Mouse (Mus musculus) bone marrow, adult 2 months (tissue): ENCODE measurements around the gene Ptk6. TPM values are rescaled to one million over a fixed set of nuclear protein-coding genes. Genes with fewer than 3 reads are reported as not detected.

Experiments used
- H3K27ac ChIP-seq: fragments of 200-500 bp; 2 replicates; pipeline ENCODE4 v1.5.1; 2012; ENCODE audit warnings: low read depth, mild to moderate bottlenecking, control low read depth, inconsistent platforms, low read length; ENCODE audit not compliant: control insufficient read depth, poor library complexity, insufficient read depth
- H3K4me1 ChIP-seq: fragments of 200-500 bp; 2 replicates; pipeline ENCODE4 v1.6.1; 2011; ENCODE audit warnings: low read length; ENCODE audit not compliant: control insufficient read depth, insufficient read depth
- H3K4me3 ChIP-seq: fragments of 200-500 bp; replicated peaks from 2 replicates; pipeline ENCODE3; 2011; ENCODE audit warnings: mild to moderate bottlenecking, low read depth, low read length, control low read depth; ENCODE audit not compliant: control insufficient read depth
- CTCF ChIP-seq: fragments of 200-500 bp; IDR thresholded peaks from 2 replicates; pipeline ENCODE4 v1.5.1; 2011; ENCODE audit warnings: low read length, control low read depth; ENCODE audit not compliant: control insufficient read depth, insufficient read depth
- POLR2A ChIP-seq: fragments of 200-500 bp; IDR thresholded peaks from 2 replicates; pipeline ENCODE4 v1.6.1; 2011; ENCODE audit warnings: low read depth, mild to moderate bottlenecking, control low read depth, low read length, borderline replicate concordance; ENCODE audit not compliant: control insufficient read depth
- WGBS: fragments of 180-500 bp; shearing (Covaris S2); methylation state at CpG from one replicate; pipeline ENCODE4 v1.1.7; 2018; 5-methylcytosine and 5-hydroxymethylcytosine counted together
- polyA plus RNA-seq: library from polyadenylated mRNA; stranded (reverse); fragments of >200 nt; gene quantifications from 2 replicates; pipeline ENCODE4 v1.2.4, GENCODE M21; 2011; ENCODE audit warnings: low replicate concordance; ENCODE audit not compliant: missing spikeins, insufficient read depth, insufficient read length

Ptk6 gene
- polyA plus RNA-seq, 1 experiment = not detected

DNA sequence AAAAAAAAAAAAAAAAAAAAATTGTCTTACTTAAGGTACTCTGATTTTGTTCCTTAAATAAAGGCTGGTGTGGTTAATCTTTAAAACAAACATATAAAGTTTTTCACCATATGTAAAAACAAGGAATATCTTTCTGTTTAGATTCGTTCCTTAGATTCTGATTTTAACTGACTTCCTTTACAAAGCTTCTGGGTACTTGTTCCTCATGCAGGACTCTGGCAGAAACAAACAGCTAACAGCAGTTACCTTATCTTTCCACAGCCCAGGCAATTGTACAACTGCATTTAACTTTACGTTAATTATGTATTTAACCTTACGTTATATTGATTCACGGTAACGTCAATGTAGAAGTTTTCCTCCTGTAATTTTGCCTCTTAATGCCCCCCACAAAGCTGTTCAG lies 36.1 kb downstream of the Ptk6 start:
- WGBS = 56% methylated on average over 5 of the region's 5 CpGs
- Histone ChIP-seq H3K4me3 (no peak overlapping the region), H3K27ac (no peak overlapping the region), H3K4me1 (no peaks in the 10 kb centered on the region)
- no peak for TF ChIP-seq CTCF
- no peak for TF ChIP-seq POLR2A

DNA sequence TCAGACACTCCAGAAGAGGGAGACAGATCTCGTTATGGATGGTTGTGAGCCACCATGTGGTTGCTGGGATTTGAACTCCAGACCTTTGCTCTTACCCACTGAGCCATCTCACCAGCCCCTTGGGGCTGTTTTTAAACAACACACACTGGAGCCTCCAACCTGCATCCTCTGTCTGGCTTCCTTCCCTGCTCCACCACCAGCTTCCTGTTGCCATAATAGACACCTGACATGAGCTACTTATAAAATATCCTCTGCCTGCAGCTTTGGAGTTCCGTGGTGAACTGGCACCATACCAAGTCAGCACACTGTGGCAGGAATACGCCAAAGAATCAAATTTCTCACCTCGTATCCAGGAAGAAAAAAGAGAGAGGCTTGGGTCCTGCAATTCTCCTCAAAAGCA lies 41.8 kb downstream of the Ptk6 start:
- 22% methylated on average over 4 of the region's 4 CpGs for WGBS
- no peaks in the 10 kb centered on the region for H3K4me1 ChIP-seq
- no peak overlapping the region for H3K27ac ChIP-seq
- TF ChIP-seq POLR2A = no peak
- TF ChIP-seq CTCF = no peak
- H3K4me3 ChIP-seq = no peak overlapping the region

DNA sequence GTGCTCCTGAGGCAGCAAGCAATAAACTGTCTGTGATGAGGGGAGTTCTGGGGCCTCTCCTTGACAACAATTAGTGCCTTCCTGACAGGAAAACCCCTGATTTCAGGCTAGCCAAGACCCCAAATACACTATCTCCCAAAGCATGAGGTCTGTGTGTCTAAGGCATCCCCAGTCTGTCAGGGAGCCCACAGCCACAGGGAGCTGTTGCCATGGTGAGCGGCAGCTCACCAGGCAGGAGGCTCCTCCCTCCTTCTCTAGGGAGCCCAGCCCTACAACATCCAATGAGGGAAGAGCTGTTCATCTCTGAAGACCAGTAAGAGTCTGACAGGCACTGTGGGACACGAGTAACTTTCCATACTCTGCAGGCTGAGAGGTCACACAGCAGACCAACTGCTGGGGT lies 42.8 kb downstream of the Ptk6 start:
- TF ChIP-seq POLR2A = no peak
- TF ChIP-seq CTCF = no peak
- Histone ChIP-seq H3K4me3 (no peak overlapping the region), H3K4me1 (no peaks in the 10 kb centered on the region), H3K27ac (no peak overlapping the region)
- 43% methylated on average over 2 of the region's 2 CpGs for WGBS

DNA sequence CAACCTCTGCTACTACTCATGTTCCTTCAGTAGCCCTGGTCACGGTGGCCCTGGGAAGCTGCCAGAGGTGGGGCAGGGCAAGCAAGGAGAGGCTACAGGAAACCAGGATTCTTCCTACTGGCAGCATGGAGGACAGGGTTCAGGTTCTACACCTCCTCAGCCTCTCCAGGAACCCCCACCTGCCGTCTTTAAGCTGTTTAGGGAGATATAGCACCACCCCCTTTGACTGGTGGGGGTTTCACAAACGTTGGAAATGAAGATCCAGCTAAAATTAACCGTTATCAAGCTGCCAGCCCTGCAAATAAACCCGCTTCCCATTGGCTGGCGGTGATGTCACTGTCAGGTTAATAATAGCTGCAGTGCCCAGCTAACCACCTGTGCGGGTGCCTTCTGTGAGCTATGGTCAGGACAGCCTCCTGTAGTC lies 43.5 kb downstream of the Ptk6 start:
- no peak overlapping the region for H3K4me3 ChIP-seq
- H3K4me1 ChIP-seq = no peaks in the 10 kb centered on the region
- H3K27ac ChIP-seq = no peak overlapping the region
- 52% methylated on average over 7 of the region's 7 CpGs for WGBS
- TF ChIP-seq POLR2A (no peak), CTCF (no peak)

DNA sequence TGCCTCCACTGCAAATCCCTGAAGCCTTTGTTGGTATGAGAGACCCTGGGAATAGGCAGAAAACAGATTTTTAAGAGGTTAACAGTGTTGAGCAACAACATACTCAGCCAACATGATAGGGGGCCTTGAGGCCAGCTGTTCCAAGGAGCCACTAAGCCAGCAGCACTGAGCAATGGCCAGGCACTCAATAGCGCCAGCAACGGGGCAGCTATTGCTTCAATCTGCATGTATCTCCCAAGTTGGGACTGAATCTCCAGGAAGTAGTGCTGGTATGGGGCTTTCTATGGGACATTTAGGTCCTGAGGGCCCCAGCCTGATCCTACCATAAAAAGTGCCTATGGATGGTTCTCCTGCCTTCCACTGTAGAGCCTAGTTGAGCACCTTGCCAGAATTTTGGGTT lies 44.1 kb downstream of the Ptk6 start:
- H3K27ac ChIP-seq = no peak overlapping the region
- no peaks in the 10 kb centered on the region for H3K4me1 ChIP-seq
- H3K4me3 ChIP-seq = no peak overlapping the region
- TF ChIP-seq POLR2A (no peak), CTCF (no peak)
- WGBS = 88% methylated on average over 2 of the region's 2 CpGs

DNA sequence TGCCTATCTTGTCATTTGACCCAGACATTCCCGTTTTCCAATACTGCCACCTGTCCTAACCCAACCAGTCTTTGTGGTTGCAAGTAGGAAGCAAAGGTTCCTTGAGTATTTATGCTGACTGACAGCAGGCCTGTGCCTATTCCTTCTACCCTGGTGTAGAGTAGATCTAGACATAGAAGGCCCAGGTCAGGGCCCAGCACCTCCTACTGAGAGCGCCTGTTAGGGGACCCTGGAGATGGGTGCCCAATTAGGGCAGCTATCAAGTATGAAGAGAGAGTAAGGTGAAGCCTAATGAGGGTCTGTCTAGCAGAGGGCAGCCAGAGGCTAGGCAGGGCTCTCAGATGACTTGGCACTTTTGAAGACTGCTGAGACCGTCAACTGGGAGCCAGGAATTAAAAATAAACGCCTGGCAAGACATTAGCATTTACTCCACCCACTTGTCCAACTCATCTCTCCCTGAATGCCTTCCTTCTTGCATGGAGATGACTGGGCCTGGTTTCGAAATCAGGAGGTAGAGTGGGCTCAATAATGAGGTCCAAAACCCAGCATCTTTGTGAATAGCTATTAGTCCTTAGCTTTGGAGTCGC lies 44.8 kb downstream of the Ptk6 start:
- WGBS = 53% methylated on average over 6 of the region's 6 CpGs
- no peak for TF ChIP-seq CTCF
- TF ChIP-seq POLR2A = no peak

DNA sequence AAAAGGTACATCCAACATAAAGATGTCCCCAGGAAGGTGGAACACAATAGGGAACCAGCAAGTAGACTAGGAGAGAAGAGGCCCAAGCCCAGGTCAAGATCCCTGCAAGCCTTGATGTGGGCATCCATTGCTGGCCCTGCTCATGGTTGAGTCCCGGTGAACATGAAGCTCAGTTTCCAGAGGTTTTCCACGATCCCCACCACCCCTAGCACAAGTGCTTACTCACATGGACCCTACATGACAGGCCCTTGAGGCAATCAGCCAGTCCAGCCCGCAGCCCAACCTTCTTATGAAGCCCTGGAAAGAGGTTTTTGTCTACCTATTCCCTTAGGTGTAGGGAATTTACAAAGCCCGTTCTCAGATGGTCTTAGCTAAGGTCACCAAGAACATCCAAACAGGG lies 45.4 kb downstream of the Ptk6 start:
- TF ChIP-seq CTCF (no peak), POLR2A (no peak)
- Histone ChIP-seq H3K4me3 (no peak overlapping the region), H3K4me1 (no peaks in the 10 kb centered on the region), H3K27ac (no peak overlapping the region)
- WGBS = 72% methylated on average over 4 of the region's 4 CpGs

More for the DNA sequence above, 44.8 kb downstream of the Ptk6 start:
- H3K4me3 ChIP-seq = no peak overlapping the region
- H3K4me1 ChIP-seq = no peaks in the 10 kb centered on the region
- H3K27ac ChIP-seq = no peak overlapping the region

DNA sequence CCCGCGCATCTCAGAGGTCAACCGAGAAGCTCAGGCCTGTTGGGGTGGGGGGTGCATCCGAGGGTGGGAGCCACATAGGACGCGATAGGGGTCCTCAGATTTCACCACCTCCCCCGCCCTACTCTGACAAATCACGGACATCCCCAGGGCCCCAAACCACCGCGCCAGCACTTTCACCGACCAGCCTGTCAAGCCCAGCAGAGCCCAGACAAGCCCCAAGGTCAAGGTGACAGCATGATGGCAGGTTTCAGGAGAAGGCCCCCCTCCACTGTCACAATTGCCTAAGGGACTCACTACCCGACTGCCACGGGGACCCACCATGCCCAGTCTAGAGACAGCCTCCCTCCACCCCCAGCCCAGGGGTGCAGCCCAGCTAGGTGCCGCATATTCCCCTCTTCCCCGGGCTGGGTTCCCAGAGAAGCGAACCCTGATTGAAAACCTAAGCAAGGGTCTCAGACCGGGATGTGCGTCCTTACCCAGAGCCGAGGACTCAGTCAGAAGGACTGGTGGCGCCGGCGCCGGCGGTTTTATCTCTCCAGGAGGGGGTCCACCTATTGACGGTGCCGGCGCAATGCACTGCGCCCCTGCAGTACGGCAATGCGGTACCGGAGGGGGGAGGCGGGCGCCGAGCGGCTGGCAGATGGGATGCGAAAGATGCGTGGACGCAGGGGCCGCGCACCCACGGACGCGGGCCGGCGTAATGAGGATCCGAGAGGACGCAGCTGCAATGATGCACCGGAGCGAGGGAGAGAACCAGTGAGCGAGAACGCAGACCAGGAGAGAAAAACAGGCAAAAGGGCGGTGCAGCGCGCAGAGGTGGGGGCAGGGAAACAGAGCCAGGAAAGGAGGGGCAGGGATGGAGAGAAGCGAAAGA lies 46.1 kb downstream of the Ptk6 start, which contains the start of gene Eef1a2:
Eef1a2 (minus strand) TSS at position 767 of the 874 bp plus-strand sequence.
- Histone ChIP-seq H3K27ac (no peak within 1 kb of the TSS), H3K4me3 (no peak within 1 kb of the TSS), H3K4me1 (no peaks in the 10 kb centered on the region)
- TF ChIP-seq CTCF (no peak), POLR2A (no peak)
- WGBS = 11% methylated on average over 55 of the region's 55 CpGs

DNA sequence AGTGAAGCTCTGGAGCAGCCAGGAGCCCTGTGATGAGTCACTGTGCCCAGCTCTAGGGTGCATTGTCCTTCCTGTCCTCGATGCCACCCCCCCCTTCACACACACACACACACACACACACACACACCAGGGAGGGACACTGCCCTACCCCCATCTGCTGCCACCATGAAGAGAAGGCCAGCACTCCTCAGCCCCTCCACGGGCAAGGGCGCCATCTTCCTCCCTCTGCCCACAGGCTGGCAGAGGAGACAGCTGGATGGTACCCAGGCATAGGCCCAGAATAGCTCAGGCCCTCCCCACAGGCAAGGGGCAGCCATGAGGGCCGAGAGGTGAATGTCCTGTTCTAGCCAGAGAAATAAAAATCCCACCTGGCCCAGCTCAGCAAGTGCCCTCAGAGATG lies 46.8 kb downstream of the Ptk6 start:
- Histone ChIP-seq H3K4me3 (no peak overlapping the region), H3K27ac (no peak overlapping the region), H3K4me1 (no peaks in the 10 kb centered on the region)
- no peak for TF ChIP-seq CTCF
- TF ChIP-seq POLR2A = no peak
- WGBS = 44% methylated on average over 4 of the region's 4 CpGs
